Mouse (Mus musculus): ENCODE data around the gene Gm49387. TPM values are rescaled to one million over a fixed set of nuclear protein-coding genes. Genes with fewer than 3 reads are reported as not detected.

The Gm49387 gene
- polyA plus RNA-seq, 1 experiment: not detected

- peak; percentile 92 for DNase-seq (ENCODE audit: low read depth)
- TF ChIP-seq POLR2A (IDR thresholded peaks at IDR 0.05; ENCODE audit: borderline replicate concordance, extremely low read depth, insufficient read depth, insufficient read length, poor library complexity, severe bottlenecking): no peak
Observed at GRCm38 (mm10) chr14:31660312-31661093, 19.8 kb upstream of the Gm49387 start.

- peak; percentile 88 for DNase-seq (ENCODE audit: low read depth)
- TF ChIP-seq CTCF (IDR thresholded peaks at IDR 0.05; ENCODE audit: borderline replicate concordance, extremely low read depth, insufficient read depth, insufficient read length) (no peak), POLR2A (IDR thresholded peaks at IDR 0.05; ENCODE audit: borderline replicate concordance, extremely low read depth, insufficient read depth, insufficient read length, poor library complexity, severe bottlenecking) (no peak)
Observed at GRCm38 (mm10) chr14:31659501-31660181, 19.0 kb upstream of the Gm49387 start.

- peak; percentile 47 for DNase-seq (ENCODE audit: low read depth)
- TF ChIP-seq POLR2A (IDR thresholded peaks at IDR 0.05; ENCODE audit: borderline replicate concordance, extremely low read depth, insufficient read depth, insufficient read length, poor library complexity, severe bottlenecking) (no peak), CTCF (IDR thresholded peaks at IDR 0.05; ENCODE audit: borderline replicate concordance, extremely low read depth, insufficient read depth, insufficient read length) (no peak)
Observed at GRCm38 (mm10) chr14:31658126-31658680, 17.5 kb upstream of the Gm49387 start.

GRCm38 (mm10) chr14:31656857-31657645, 16.4 kb upstream of the Gm49387 start:
- TF ChIP-seq CTCF (IDR thresholded peaks at IDR 0.05; ENCODE audit: borderline replicate concordance, extremely low read depth, insufficient read depth, insufficient read length) (peak; percentile 87), POLR2A (IDR thresholded peaks at IDR 0.05; ENCODE audit: borderline replicate concordance, extremely low read depth, insufficient read depth, insufficient read length, poor library complexity, severe bottlenecking) (no peak)
- DNase-seq (ENCODE audit: low read depth): peak; percentile 87

GRCm38 (mm10) chr14:31656386-31656785, 15.7 kb upstream of the Gm49387 start:
- TF ChIP-seq POLR2A (IDR thresholded peaks at IDR 0.05; ENCODE audit: borderline replicate concordance, extremely low read depth, insufficient read depth, insufficient read length, poor library complexity, severe bottlenecking) (no peak), CTCF (IDR thresholded peaks at IDR 0.05; ENCODE audit: borderline replicate concordance, extremely low read depth, insufficient read depth, insufficient read length) (no peak)
- DNase-seq (ENCODE audit: low read depth): no peak

GRCm38 (mm10) chr14:31655406-31655805, 14.7 kb upstream of the Gm49387 start:
- no peak for DNase-seq (ENCODE audit: low read depth)
- TF ChIP-seq CTCF (IDR thresholded peaks at IDR 0.05; ENCODE audit: borderline replicate concordance, extremely low read depth, insufficient read depth, insufficient read length): no peak
- TF ChIP-seq POLR2A (IDR thresholded peaks at IDR 0.05; ENCODE audit: borderline replicate concordance, extremely low read depth, insufficient read depth, insufficient read length, poor library complexity, severe bottlenecking): no peak

- DNase-seq (ENCODE audit: low read depth): no peak
- no peak for TF ChIP-seq POLR2A (IDR thresholded peaks at IDR 0.05; ENCODE audit: borderline replicate concordance, extremely low read depth, insufficient read depth, insufficient read length, poor library complexity, severe bottlenecking)
- no peak for TF ChIP-seq CTCF (IDR thresholded peaks at IDR 0.05; ENCODE audit: borderline replicate concordance, extremely low read depth, insufficient read depth, insufficient read length)
Observed at GRCm38 (mm10) chr14:31654816-31655215, 14.1 kb upstream of the Gm49387 start.

- no peak for TF ChIP-seq CTCF (IDR thresholded peaks at IDR 0.05; ENCODE audit: borderline replicate concordance, extremely low read depth, insufficient read depth, insufficient read length)
- TF ChIP-seq POLR2A (IDR thresholded peaks at IDR 0.05; ENCODE audit: borderline replicate concordance, extremely low read depth, insufficient read depth, insufficient read length, poor library complexity, severe bottlenecking): no peak
- DNase-seq (ENCODE audit: low read depth): no peak
Observed at GRCm38 (mm10) chr14:31653101-31653875, 12.6 kb upstream of the Gm49387 start.

- no peak for DNase-seq (ENCODE audit: low read depth)
- TF ChIP-seq POLR2A (IDR thresholded peaks at IDR 0.05; ENCODE audit: borderline replicate concordance, extremely low read depth, insufficient read depth, insufficient read length, poor library complexity, severe bottlenecking) (no peak), CTCF (IDR thresholded peaks at IDR 0.05; ENCODE audit: borderline replicate concordance, extremely low read depth, insufficient read depth, insufficient read length) (no peak)
Observed at GRCm38 (mm10) chr14:31652624-31653023, 11.9 kb upstream of the Gm49387 start.

GRCm38 (mm10) chr14:31652106-31652505, 11.4 kb upstream of the Gm49387 start:
- TF ChIP-seq CTCF (IDR thresholded peaks at IDR 0.05; ENCODE audit: borderline replicate concordance, extremely low read depth, insufficient read depth, insufficient read length): no peak
- TF ChIP-seq POLR2A (IDR thresholded peaks at IDR 0.05; ENCODE audit: borderline replicate concordance, extremely low read depth, insufficient read depth, insufficient read length, poor library complexity, severe bottlenecking): no peak
- no peak for DNase-seq (ENCODE audit: low read depth)
